Mouse (Mus musculus) T-helper 17 cell (primary cell): ENCODE data around the gene 5031410I06Rik.
"Not testable (repeated sequence)": the region's sequence is repeated elsewhere in the genome, so short reads cannot be mapped to it uniquely, and the experiment has no call there.

Experiments
- in situ Hi-C, 2 experiments: fragments of 300-600 bp; cut with MboI, MseI; formaldehyde crosslinking; loops; 1 replicate in 1 of 2; 2 replicates in 1 of 2; pipeline ENCODE4 v1.15.1; 2025; ENCODE audit warnings: high pct_unique_total_duplicates in 2 of 2

Gene 5031410I06Rik

GRCm38 (mm10) chr5:26105262-26105661, at the start of gene 5031410I06Rik:
Gene 5031410I06Rik, minus strand, starts transcription at chr5:26105362.
- in situ Hi-C loops = not testable (repeated sequence)

DNA sequence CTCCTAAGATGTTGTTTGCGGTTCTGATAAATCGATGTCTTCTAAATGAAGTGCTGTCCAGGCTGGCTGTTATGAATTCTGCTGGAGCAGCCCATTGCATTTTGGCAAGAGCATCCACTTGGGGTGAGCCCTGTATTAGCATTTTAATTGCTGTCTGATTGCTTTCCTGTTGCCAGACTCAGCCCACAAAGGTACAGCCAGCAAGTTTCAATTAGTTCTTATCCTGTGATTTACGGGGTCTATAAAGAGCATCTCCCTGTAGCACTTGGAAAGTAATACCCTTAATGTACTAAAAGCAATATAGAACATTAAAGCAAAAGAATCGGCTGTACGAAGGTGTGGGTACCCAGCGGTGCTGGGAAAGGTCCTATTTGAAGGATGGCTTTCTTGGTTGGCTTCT, 37.7 kb upstream of the 5031410I06Rik start:
- in situ Hi-C loops = no loop called here

DNA sequence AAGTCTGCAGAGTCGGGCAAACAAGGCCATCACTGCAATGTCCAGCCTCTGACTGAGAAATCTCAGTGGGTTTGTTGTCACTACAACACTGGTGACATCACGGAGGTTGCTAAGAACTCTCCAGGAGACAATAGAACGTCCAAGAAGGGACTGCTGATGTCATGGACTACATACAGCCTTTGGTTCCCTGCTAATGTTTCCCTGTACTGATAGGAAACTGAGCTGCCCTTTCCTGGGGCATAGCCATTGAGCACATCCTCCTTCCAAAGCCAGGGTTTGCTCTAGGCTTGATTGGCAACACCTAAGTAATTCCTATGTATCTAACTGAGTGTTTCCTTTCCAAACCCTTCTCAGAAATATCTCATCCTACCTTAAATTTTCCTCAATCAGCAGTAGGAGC, 16.2 kb upstream of the 5031410I06Rik start, which contains the start of gene Gm10220:
Gene Gm10220, minus strand, starts transcription at position 101 of the 400 bp plus-strand sequence.
- in situ Hi-C loops = not testable (repeated sequence)

GRCm38 (mm10) chr5:26089191-26089590, 16.0 kb downstream of the 5031410I06Rik start, which contains the start of gene Gm10471:
Gene Gm10471, minus strand, starts transcription at chr5:26089291.
- in situ Hi-C loops = loop anchor here (5.0 kb wide), 1 partner anchor 87 kb away; the partner anchor contains the start of gene Gm1979 (in 2 of the 2)

GRCm38 (mm10) chr5:26079023-26079422, 26.1 kb downstream of the 5031410I06Rik start:
- in situ Hi-C loops = not testable (repeated sequence)

- in situ Hi-C loops = no loop called here
These were observed 34.4 kb downstream of the 5031410I06Rik start for GRCm38 (mm10) chr5:26070716-26071115.

DNA sequence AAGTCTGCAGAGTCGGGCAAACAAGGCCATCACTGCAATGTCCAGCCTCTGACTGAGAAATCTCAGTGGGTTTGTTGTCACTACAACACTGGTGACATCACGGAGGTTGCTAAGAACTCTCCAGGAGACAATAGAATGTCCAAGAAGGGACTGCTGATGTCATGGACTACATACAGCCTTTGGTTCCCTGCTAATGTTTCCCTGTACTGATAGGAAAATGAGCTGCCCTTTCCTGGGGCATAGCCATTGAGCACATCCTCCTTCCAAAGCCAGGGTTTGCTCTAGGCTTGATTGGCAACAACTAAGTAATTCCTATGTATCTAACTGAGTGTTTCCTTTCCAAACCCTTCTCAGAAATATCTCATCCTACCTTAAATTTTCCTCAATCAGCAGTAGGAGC, 46.7 kb downstream of the 5031410I06Rik start, which contains the start of gene Gm7347:
Gene Gm7347, minus strand, starts transcription at position 101 of the 400 bp plus-strand sequence.
- in situ Hi-C loops = not testable (repeated sequence)
